Mouse (Mus musculus) c-Kit-positive CD71-positive TER-119-negative erythroid progenitor cells, embryonic 14.5 days (primary cell): ENCODE data around the gene Efcab10.

Experiments used
- DNase-seq: peaks from one replicate; pipeline ENCODE4 v3.0.0-alpha.2; 2013; ENCODE audit warnings: low read depth

Gene Efcab10

GRCm38 (mm10) chr12:33394804-33395623 is at the start of gene Efcab10:
Efcab10 (plus strand) TSS chr12:33394854.
- no peak for DNase-seq

- no peak for DNase-seq
These were observed 49.5 kb upstream of the Efcab10 start for GRCm38 (mm10) chr12:33344970-33345772.

- DNase-seq = no peak
These were observed 48.8 kb upstream of the Efcab10 start for GRCm38 (mm10) chr12:33345773-33346435.

- no peak for DNase-seq
These were observed 42.0 kb upstream of the Efcab10 start for GRCm38 (mm10) chr12:33352671-33353070.

- DNase-seq = no peak
These were observed 36.3 kb upstream of the Efcab10 start for GRCm38 (mm10) chr12:33358345-33358744.

- no peak for DNase-seq
These were observed 35.4 kb upstream of the Efcab10 start for GRCm38 (mm10) chr12:33359209-33359608.

GRCm38 (mm10) chr12:33359878-33360482 is 34.7 kb upstream of the Efcab10 start:
- no peak for DNase-seq

- no peak for DNase-seq
These were observed 33.9 kb upstream of the Efcab10 start for GRCm38 (mm10) chr12:33360729-33361128.

GRCm38 (mm10) chr12:33364511-33364910 is 30.1 kb upstream of the Efcab10 start:
- DNase-seq = no peak

- no peak for DNase-seq
These were observed 29.5 kb upstream of the Efcab10 start for GRCm38 (mm10) chr12:33365133-33365532.

GRCm38 (mm10) chr12:33369555-33369954 is 25.1 kb upstream of the Efcab10 start:
- DNase-seq = peak; percentile 22

- DNase-seq = peak; percentile 79
These were observed 14.8 kb upstream of the Efcab10 start for GRCm38 (mm10) chr12:33379624-33380445.

- peak; percentile 50 for DNase-seq
These were observed 5.8 kb upstream of the Efcab10 start for GRCm38 (mm10) chr12:33388842-33389241.

- no peak for DNase-seq
These were observed 3.7 kb upstream of the Efcab10 start for GRCm38 (mm10) chr12:33390844-33391560.

- DNase-seq = no peak
These were observed 8.6 kb downstream of the Efcab10 start for GRCm38 (mm10) chr12:33403265-33403693.

- DNase-seq = no peak
These were observed 10.3 kb downstream of the Efcab10 start for GRCm38 (mm10) chr12:33404996-33405395.

GRCm38 (mm10) chr12:33405398-33406026 is 10.9 kb downstream of the Efcab10 start:
- DNase-seq = no peak

GRCm38 (mm10) chr12:33411580-33412151 is 17.0 kb downstream of the Efcab10 start:
- DNase-seq = no peak

GRCm38 (mm10) chr12:33424329-33424728 is 29.7 kb downstream of the Efcab10 start:
- DNase-seq = no peak

- no peak for DNase-seq
These were observed 32.6 kb downstream of the Efcab10 start for GRCm38 (mm10) chr12:33427293-33427692.
